Mouse (Mus musculus) urinary bladder, postnatal 10 days (tissue): Measurements from ENCODE around the gene Sap18.
"Not testable (repeated sequence)": the region's sequence is repeated elsewhere in the genome, so short reads cannot be mapped to it uniquely, and the experiment has no call there.

Experiments used
- DNase-seq: peaks from one replicate; pipeline ENCODE4 v3.0.0; 2022; ENCODE audit warnings: low spot score

Gene Sap18

DNA sequence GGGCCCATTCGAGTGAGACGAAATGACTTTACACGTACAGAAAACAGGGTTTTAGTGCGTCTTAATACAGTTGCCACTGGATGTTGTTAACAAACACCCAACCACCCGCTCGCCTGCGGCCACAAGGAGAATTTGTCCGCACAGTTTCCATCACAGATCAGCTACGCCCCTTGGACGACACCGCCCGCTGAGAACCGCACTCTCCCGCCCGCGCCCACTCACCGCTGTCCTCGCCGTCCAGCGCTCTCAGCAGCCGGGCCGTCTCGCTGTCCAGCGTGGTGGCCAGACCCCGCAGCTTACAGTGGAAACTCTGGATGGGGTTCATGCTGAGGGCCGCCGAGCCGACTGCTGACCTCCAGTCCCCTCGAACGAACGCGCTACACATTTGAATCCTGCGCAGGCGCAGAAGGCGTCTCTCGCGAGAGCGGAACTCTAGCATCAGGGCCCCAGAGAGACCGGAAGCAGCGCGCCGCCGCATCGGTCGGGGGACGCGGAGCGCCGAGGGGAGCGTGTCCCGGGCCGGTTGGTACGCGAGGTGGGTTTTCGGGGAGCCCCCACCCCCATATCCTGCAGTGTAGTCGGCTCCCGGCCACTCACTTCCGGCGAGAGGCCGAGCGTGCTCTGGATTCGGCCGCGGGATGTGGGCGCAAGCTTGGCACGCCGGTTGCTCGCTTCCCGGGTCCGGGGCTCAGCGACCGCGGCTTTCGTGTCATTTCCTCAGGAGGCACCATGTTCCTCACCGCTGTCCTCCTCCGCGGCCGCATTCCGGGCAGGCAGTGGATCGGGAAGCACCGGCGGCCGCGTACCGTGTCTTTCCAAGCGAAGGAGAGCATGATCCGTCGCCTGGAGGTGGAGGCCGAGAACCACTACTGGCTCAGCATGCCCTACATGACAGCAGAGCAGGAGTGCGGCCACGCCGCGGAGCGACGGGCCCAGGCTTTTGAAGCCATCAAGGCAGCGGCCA is 28.1 kb downstream of the Sap18 start, which contains the start of the genes Ska3 and Mrpl57:
TSS of gene Ska3 (minus strand) at position 398 of the 964 bp plus-strand sequence.
TSS of gene Mrpl57 (plus strand) at position 447 of the 964 bp plus-strand sequence.
- peak; percentile 70 for DNase-seq

DNA sequence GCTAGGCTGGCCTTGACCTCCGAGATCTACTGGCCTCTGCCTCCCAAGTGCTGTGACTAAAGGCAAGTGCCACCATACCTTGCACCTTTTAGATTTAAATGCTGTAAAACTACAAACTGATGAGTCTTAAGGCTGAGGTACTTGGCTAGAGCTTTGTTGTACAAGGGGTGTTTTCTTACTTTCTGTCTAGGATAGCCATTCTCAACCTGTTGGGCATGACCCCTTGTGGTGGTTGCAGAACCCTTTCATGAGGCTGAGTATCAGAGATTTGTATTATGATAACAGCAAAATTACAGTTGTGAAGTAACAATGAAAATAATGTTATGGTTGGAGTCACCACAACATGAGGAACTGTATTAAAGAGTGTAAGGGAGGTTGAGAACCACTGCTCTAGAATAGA is 29.3 kb downstream of the Sap18 start:
- no peak for DNase-seq

DNA sequence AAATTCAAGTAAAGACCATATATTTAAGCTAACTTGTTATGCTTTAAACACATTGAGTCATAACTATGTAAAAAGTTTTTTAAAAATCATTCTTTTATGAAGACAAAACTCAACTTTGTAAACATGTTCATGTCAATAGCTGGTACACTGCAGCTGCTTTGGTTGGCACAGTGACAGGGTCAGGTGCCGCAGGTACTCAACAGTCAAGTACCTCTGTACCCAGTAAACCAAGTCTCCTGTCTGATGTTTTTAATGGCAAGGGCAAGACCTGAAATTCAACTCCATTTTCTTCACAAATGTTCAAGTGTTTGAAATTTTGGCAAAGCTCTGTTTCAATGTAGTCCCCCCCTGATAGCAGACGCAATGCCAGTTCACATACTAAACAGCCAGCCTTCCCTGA is 35.5 kb downstream of the Sap18 start:
- no peak for DNase-seq

DNA sequence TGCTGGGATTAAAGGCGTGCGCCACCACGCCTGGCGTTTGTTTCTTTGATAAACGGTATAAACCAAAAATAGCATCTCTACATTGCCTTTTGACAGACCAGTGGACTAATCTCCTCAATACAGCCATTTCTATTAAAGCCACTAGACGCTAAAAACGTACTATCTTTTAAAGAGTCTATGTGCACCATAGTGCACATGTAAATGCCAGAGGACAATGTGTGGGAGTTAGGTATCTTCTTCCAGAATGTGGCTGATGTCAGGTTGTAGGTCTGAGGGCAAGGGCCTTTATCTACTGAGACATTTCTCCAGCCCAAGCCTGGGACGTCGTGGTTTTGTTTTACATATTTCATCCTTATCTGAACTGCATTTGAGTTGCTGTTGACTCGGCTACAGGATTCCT is 37.2 kb downstream of the Sap18 start:
- DNase-seq, result no peak

DNA sequence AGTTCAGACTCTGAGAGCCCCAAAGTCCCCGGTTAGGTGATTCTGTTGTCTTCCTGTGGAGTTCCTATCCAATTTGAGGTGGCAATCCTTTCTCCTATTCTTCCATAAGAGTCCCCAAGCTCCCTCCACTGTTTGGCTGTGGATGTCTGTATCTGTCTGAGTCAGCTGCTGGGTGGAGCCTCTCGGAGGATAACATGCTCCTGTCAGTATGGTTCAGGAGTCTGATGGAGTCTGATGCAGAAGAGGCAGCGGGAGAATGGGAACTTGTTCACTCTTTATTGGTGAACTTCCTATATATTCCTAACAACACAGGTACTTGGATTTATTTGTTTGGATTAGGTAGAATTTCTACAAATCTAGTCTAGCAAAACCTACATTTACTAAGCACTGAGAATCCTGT is 46.6 kb downstream of the Sap18 start:
- DNase-seq, result no peak

DNA sequence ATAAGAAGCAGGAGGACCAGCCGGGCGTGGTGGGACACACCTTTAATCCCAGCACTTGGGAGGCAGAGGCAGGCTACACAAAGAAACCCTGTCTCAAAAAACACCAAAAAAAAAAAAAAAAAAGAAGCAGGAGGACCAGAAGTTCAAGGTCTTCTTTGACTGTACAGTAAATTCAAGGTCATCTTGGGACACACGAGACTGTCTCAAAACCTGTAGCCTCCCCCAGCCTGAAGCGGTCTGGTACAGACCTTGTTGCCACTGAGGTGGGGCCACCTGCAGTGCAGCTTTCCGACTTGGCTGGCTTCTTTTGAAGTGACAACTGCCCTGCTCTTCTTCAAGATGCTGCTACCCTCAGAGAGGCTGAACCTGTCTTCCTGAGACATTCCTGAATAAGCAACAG is 50.1 kb downstream of the Sap18 start:
- DNase-seq, result not testable (repeated sequence)

DNA sequence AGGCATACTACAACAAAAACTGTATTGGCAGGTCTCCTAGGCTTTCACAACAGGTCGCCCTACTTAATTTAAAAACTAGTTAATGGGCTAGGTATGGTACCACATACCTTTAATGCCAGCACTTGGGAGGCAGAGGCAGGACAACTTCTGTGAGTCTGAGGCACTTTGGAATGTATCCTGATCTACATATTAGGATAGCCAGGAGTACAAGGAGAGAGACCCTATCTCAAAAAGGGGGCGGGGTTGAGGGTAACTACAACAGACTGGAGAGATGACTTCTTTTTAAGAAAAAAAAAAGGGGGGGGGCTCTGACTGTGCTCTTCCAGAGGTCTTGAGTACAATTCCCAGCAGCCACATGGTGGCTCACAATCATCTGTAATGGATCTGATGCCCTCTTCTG is 50.7 kb downstream of the Sap18 start:
- DNase-seq, result no peak

DNA sequence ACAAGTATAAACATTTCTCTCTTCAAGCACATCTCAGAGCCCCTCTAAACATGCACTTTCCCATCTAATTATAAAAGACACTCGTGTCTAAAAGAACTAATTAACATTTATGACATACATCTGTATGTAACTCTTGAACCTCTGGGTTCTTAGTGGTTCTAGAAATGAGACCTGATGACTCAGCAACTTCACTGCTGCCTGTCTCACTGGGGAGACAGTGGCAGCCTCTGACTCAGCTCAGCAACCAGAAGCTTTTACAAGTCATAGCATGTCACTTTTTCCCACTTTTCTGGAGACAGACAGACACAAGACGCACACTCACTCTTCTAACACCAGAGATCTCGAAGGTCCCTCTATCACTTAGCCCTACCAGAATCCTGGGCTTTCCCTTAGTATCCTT is 52.4 kb downstream of the Sap18 start:
- no peak for DNase-seq

DNA sequence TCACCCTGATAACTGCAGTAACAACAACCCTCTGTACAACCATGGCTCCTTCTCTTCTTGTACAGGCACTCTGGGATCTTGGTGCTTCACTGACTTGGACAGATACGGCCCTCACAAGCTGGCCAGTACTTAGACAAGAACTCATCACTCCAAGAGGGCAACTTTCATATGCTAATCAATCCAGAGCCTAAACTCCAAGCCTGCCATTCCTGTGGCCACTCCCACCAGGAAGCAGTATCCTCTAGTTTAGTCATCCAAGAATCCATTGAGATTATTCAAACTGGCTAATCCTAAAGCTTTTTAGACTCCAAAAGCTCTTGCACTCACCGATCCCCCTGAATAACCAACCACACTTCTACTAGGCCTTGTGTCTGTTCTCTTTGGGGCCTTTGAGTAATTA is 55.0 kb downstream of the Sap18 start:
- DNase-seq, result no peak

DNA sequence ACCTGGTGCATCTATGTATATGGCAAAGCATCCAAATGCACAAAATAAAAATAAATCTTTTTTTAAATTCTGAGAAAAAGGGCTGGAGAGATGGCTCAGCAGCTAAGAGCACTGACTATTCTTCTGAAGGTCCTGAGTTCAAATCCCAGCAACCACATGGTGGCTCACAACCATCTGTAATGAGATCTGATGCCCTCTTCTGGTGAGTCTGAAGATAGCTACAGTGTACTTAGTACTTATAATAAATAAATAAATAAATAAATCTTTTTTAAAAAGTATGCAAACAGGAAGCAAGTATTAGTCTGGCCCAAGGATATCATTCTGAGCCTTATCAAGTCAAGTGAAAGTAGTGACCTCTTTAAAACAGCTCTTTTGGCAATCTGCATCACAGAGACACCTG is 58.1 kb downstream of the Sap18 start:
- DNase-seq, result not testable (repeated sequence)
